Mouse (Mus musculus): ENCODE results near the gene Gstm7. TPM values are rescaled to one million over a fixed set of nuclear protein-coding genes. Genes with fewer than 3 reads are reported as not detected.
"Not testable (repeated sequence)": the region's sequence is repeated elsewhere in the genome, so short reads cannot be mapped to it uniquely, and the experiment has no call there.

The Gstm7 gene
- 39.2 and 42.2 TPM in 2 replicates for polyA plus RNA-seq (2015; fragmentation: Nextera tagmentation; extraction: Ambion mirVana)

DNA sequence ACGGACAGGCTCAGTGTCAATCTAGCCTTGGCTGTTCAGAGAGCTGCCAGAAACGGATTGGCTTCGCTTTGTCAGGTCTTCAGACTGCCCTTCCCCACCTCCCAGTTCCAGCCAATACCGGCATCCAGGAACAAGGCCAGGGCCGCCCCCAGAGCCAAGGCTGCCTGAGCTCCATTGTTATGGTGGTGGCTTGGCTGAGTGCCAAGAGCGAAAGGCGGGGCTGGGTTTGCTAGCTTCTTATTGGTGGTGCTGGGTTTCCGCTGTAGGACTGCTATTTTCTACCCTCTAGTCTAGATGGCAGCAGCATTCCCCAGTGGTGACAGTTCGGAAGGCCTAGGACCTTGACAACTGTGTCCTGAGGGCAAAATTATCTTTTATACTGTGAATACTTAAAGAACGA lies at the start of gene Gstm7:
Gene Gstm7 (minus strand): TSS at position 148 of the 400 bp plus-strand sequence.
- Histone ChIP-seq H3K4me3 (ENCODE audit: low read depth, low read length) (peak within 1 kb of the TSS; percentile 37), H3K36me3 (replicated peaks; ENCODE audit: insufficient read depth, low read length) (no peaks in the 10 kb centered on the region), H3K4me2 (ENCODE audit: low read depth, low read length) (peak within 1 kb of the TSS; percentile 65), H3K9ac (replicated peaks) (peak within 1 kb of the TSS; percentile 26; the same call in 1 of the 2 replicates), H3K27me3 (ENCODE audit: insufficient read depth, low read length) (no peaks in the 10 kb centered on the region), H3K27ac (ENCODE audit: low read depth) (peak within 1 kb of the TSS; percentile 86), H3K4me1 (ENCODE audit: insufficient read depth) (peaks cover 13% of the 10 kb centered on the region), H3K9me3 (ENCODE audit: low read length) (no peaks in the 10 kb centered on the region)
- TF ChIP-seq EP300 (IDR thresholded peaks at IDR 0.05; ENCODE audit: low read depth), result peak; percentile 90
- TF ChIP-seq CTCF (IDR thresholded peaks at IDR 0.05; ENCODE audit: low read depth), result peak; percentile 48
- peak; percentile 94 for DNase-seq
- 7% methylated on average over 10 of the region's 10 CpGs for WGBS (ENCODE audit: insufficient replicate concordance)
- ATAC-seq, result peak; percentile 97

DNA sequence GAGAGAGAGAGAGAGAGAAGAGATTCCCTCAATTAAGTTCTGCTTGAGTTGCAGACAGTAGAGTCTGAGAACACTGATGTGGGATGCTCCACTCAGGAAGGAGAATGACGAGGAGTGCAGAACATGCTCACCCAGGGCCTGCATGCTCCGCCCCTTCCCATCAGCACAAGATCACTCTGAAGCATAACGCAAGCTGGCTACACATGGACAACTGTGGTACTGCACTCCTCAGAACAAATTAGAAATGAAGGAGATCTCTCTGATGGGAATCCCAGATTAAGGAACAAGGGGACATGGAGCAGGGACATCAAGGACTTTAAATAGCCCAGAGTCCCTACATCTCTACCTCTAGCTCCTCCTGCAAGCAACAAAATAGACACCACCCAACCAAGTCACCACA lies 49.6 kb upstream of the Gstm7 start:
- Histone ChIP-seq H3K9ac (replicated peaks) (no peak overlapping the region), H3K4me3 (ENCODE audit: low read depth, low read length) (no peak overlapping the region), H3K36me3 (replicated peaks; ENCODE audit: insufficient read depth, low read length) (no peaks in the 10 kb centered on the region), H3K27me3 (ENCODE audit: insufficient read depth, low read length) (no peaks in the 10 kb centered on the region), H3K4me2 (ENCODE audit: low read depth, low read length) (no peak overlapping the region), H3K9me3 (ENCODE audit: low read length) (no peaks in the 10 kb centered on the region), H3K27ac (ENCODE audit: low read depth) (no peak overlapping the region), H3K4me1 (ENCODE audit: insufficient read depth) (peaks cover 4% of the 10 kb centered on the region; the same call in 1 of the 2 replicates)
- 73% methylated on average over 3 of the region's 3 CpGs for WGBS (ENCODE audit: insufficient replicate concordance)
- no peak for DNase-seq
- TF ChIP-seq CTCF (IDR thresholded peaks at IDR 0.05; ENCODE audit: low read depth) (no peak), EP300 (IDR thresholded peaks at IDR 0.05; ENCODE audit: low read depth) (no peak)
- no peak for ATAC-seq

DNA sequence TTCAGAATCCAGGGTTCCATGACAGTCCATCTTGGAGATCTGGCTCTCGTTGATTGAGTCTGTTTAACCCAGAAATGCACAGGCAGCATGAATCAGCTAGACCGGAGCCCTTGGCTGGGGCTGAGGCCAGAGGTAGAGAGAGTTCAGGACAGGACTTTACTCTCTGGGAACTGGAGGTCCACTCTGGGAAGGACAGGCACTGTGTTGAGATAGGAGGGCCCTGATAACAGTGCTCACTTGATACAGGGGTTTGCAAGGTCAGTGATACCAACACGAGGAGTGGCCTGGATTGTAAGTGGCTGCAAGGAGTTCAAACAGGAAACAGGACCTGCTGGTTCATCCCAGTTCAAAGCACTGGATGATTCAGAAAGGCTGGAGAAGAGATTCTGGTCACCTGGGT lies 46.1 kb upstream of the Gstm7 start:
- no peaks in the 10 kb centered on the region for H3K36me3 ChIP-seq (replicated peaks; ENCODE audit: insufficient read depth, low read length)
- DNase-seq (no peak), ATAC-seq (no peak)
- no peak overlapping the region for H3K4me2 ChIP-seq (ENCODE audit: low read depth, low read length)
- no peaks in the 10 kb centered on the region for H3K9me3 ChIP-seq (ENCODE audit: low read length)
- no peak for TF ChIP-seq EP300 (IDR thresholded peaks at IDR 0.05; ENCODE audit: low read depth)
- no peak for TF ChIP-seq CTCF (IDR thresholded peaks at IDR 0.05; ENCODE audit: low read depth)
- H3K27me3 ChIP-seq (ENCODE audit: insufficient read depth, low read length), result no peaks in the 10 kb centered on the region
- H3K27ac ChIP-seq (ENCODE audit: low read depth), result no peak overlapping the region
- no peak overlapping the region for H3K4me3 ChIP-seq (ENCODE audit: low read depth, low read length)
- WGBS (ENCODE audit: insufficient replicate concordance), result 47% methylated on average over 3 of the region's 3 CpGs
- H3K9ac ChIP-seq (replicated peaks), result no peak overlapping the region
- no peaks in the 10 kb centered on the region; the same call in 1 of the 2 replicates for H3K4me1 ChIP-seq (ENCODE audit: insufficient read depth)

GRCm38 (mm10) chr3:107974237-107974636 lies 42.6 kb upstream of the Gstm7 start:
- Histone ChIP-seq H3K4me1 (ENCODE audit: insufficient read depth) (peaks cover 9% of the 10 kb centered on the region), H3K36me3 (replicated peaks; ENCODE audit: insufficient read depth, low read length) (no peaks in the 10 kb centered on the region), H3K27me3 (ENCODE audit: insufficient read depth, low read length) (no peaks in the 10 kb centered on the region), H3K9me3 (ENCODE audit: low read length) (no peaks in the 10 kb centered on the region), H3K27ac (ENCODE audit: low read depth) (no peak overlapping the region), H3K9ac (replicated peaks) (no peak overlapping the region), H3K4me3 (ENCODE audit: low read depth, low read length) (no peak overlapping the region), H3K4me2 (ENCODE audit: low read depth, low read length) (no peak overlapping the region)
- TF ChIP-seq EP300 (IDR thresholded peaks at IDR 0.05; ENCODE audit: low read depth), result no peak
- TF ChIP-seq CTCF (IDR thresholded peaks at IDR 0.05; ENCODE audit: low read depth), result no peak
- 0 out of 2 replicates have a peak, but pooled peaks have one; percentile 31 for ATAC-seq
- WGBS (ENCODE audit: insufficient replicate concordance), result 86% methylated on average over 1 of the region's 1 CpGs
- DNase-seq, result no peak

- Histone ChIP-seq H3K27ac (ENCODE audit: low read depth) (no peak overlapping the region), H3K27me3 (ENCODE audit: insufficient read depth, low read length) (no peaks in the 10 kb centered on the region), H3K4me1 (ENCODE audit: insufficient read depth) (peaks cover 14% of the 10 kb centered on the region), H3K4me3 (ENCODE audit: low read depth, low read length) (no peak overlapping the region), H3K9ac (replicated peaks) (no peak overlapping the region), H3K36me3 (replicated peaks; ENCODE audit: insufficient read depth, low read length) (no peaks in the 10 kb centered on the region), H3K9me3 (ENCODE audit: low read length) (no peaks in the 10 kb centered on the region), H3K4me2 (ENCODE audit: low read depth, low read length) (no peak overlapping the region)
- ATAC-seq, result no peak
- DNase-seq, result no peak
- WGBS (ENCODE audit: insufficient replicate concordance), result 63% methylated on average over 3 of the region's 3 CpGs
- TF ChIP-seq EP300 (IDR thresholded peaks at IDR 0.05; ENCODE audit: low read depth) (no peak), CTCF (IDR thresholded peaks at IDR 0.05; ENCODE audit: low read depth) (no peak)
Observed at GRCm38 (mm10) chr3:107972070-107972469, 40.5 kb upstream of the Gstm7 start.

GRCm38 (mm10) chr3:107971101-107971500 lies 39.5 kb upstream of the Gstm7 start:
- WGBS (ENCODE audit: insufficient replicate concordance), result 55% methylated on average over 3 of the region's 3 CpGs
- H3K4me3 ChIP-seq (ENCODE audit: low read depth, low read length); H3K36me3 ChIP-seq (replicated peaks; ENCODE audit: insufficient read depth, low read length); H3K4me2 ChIP-seq (ENCODE audit: low read depth, low read length); H3K27ac ChIP-seq (ENCODE audit: low read depth); H3K9me3 ChIP-seq (ENCODE audit: low read length); H3K27me3 ChIP-seq (ENCODE audit: insufficient read depth, low read length); DNase-seq; ATAC-seq; H3K9ac ChIP-seq (replicated peaks): not testable (repeated sequence)
- H3K4me1 ChIP-seq (ENCODE audit: insufficient read depth), result peaks cover 14% of the 10 kb centered on the region

All from liver, postnatal 0 days (tissue).